Mouse (Mus musculus): ENCODE data around the gene Spata7. TPM values are rescaled to one million over a fixed set of nuclear protein-coding genes. Genes with fewer than 3 reads are reported as not detected.

Spata7 gene
- polyA plus RNA-seq (2014; fragmentation: Illumina TruSeq; extraction: RNeasy Lipid Tissue Mini Kit (QIAGEN cat#74804); ENCODE audit: low read depth, low replicate concordance), result 14.7 TPM

DNA sequence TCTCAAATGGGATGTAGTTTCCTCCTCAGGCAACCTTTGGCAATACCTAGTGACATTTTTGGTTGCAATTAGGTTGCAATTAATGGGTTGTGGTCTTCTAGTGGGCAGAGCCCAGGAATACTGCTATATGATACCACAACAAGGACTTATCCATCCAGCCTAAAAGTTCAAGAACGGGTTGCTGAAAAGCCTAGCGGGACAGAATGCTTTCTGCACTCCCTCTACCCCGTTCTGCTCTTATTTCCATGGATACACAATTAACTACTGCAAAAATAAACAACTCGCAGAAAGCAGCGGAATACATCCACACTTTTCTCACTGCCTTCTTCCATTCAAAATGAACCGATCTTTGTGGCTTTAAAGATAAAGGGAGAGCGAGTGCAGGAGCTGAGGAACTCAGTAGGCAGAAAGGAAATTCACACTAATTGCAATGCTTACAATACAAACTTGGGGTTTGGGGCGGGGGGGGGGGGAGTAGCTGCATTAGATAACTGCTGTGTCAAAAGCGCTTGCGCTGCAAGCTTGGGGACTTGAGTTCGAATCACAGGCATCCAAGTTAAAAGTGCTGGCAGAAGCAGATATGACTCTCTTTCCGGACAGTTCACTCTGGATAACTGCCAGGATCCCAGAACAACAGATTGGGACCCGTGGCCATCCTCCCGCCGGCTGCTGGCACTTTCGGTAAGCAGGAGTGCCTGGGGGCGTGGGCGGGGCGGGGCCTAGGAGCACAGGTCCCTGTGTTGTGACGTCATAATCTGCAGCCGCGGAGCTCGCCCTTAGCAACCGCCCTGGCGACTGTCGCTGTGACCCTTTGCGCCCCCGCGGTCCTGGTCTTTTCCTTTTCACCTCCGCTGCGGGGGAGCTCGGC is at the start of gene Spata7:
TSS of gene Spata7 (plus strand) at position 766 of the 868 bp plus-strand sequence.

Other genes with a start within 250 kb of the Spata7 start
- gene Kcnk10, start 49.8 kb upstream of the Spata7 start, polyA plus RNA-seq (2014; fragmentation: Illumina TruSeq; extraction: RNeasy Lipid Tissue Mini Kit (QIAGEN cat#74804); ENCODE audit: low read depth, low replicate concordance), result not detected
- 11.1 TPM for gene Ptpn21, start 109.2 kb downstream of the Spata7 start, polyA plus RNA-seq (2014; fragmentation: Illumina TruSeq; extraction: RNeasy Lipid Tissue Mini Kit (QIAGEN cat#74804); ENCODE audit: low read depth, low replicate concordance)
- 65.9 TPM for gene Zc3h14, start 118.8 kb downstream of the Spata7 start, polyA plus RNA-seq (2014; fragmentation: Illumina TruSeq; extraction: RNeasy Lipid Tissue Mini Kit (QIAGEN cat#74804); ENCODE audit: low read depth, low replicate concordance)